Mouse (Mus musculus): ENCODE measurements around the gene Dchs2.

The Dchs2 gene

GRCm38 (mm10) chr3:83250001-83250545 is 122.3 kb downstream of the Dchs2 start:
- no peak for DNase-seq (ENCODE audit: low read depth, low spot score)

- no peak for DNase-seq (ENCODE audit: low read depth, low spot score)
Measured at GRCm38 (mm10) chr3:83251899-83252298, 124.2 kb downstream of the Dchs2 start.

GRCm38 (mm10) chr3:83259421-83259820 is 131.7 kb downstream of the Dchs2 start:
- DNase-seq (ENCODE audit: low read depth, low spot score): no peak

- DNase-seq (ENCODE audit: low read depth, low spot score): no peak
Measured at GRCm38 (mm10) chr3:83266009-83266408, 138.3 kb downstream of the Dchs2 start.

GRCm38 (mm10) chr3:83270228-83270627 is 142.5 kb downstream of the Dchs2 start:
- DNase-seq (ENCODE audit: low read depth, low spot score): no peak

- no peak for DNase-seq (ENCODE audit: low read depth, low spot score)
Measured at GRCm38 (mm10) chr3:83270982-83271381, 143.2 kb downstream of the Dchs2 start.

GRCm38 (mm10) chr3:83273555-83274244 is 146.0 kb downstream of the Dchs2 start:
- peak; percentile 56 for DNase-seq (ENCODE audit: low read depth, low spot score)

- DNase-seq (ENCODE audit: low read depth, low spot score): no peak
Measured at GRCm38 (mm10) chr3:83275703-83276102, 148.0 kb downstream of the Dchs2 start.

- DNase-seq (ENCODE audit: low read depth, low spot score): no peak
Measured at GRCm38 (mm10) chr3:83283882-83284281, 156.1 kb downstream of the Dchs2 start.

GRCm38 (mm10) chr3:83286975-83287405 is 159.2 kb downstream of the Dchs2 start:
- peak; percentile 74 for DNase-seq (ENCODE audit: low read depth, low spot score)

- no peak for DNase-seq (ENCODE audit: low read depth, low spot score)
Measured at GRCm38 (mm10) chr3:83288118-83288840, 160.5 kb downstream of the Dchs2 start.

GRCm38 (mm10) chr3:83290482-83290881 is 162.7 kb downstream of the Dchs2 start:
- no peak for DNase-seq (ENCODE audit: low read depth, low spot score)

GRCm38 (mm10) chr3:83290953-83291352 is 163.2 kb downstream of the Dchs2 start:
- no peak for DNase-seq (ENCODE audit: low read depth, low spot score)

GRCm38 (mm10) chr3:83299783-83300382 is 172.1 kb downstream of the Dchs2 start:
- DNase-seq (ENCODE audit: low read depth, low spot score): no peak

- DNase-seq (ENCODE audit: low read depth, low spot score): no peak
Measured at GRCm38 (mm10) chr3:83303876-83304275, 176.1 kb downstream of the Dchs2 start.

- no peak for DNase-seq (ENCODE audit: low read depth, low spot score)
Measured at GRCm38 (mm10) chr3:83345928-83346327, 218.2 kb downstream of the Dchs2 start.

GRCm38 (mm10) chr3:83368500-83369068 is 240.8 kb downstream of the Dchs2 start:
- DNase-seq (ENCODE audit: low read depth, low spot score): no peak

GRCm38 (mm10) chr3:83369871-83370270 is 242.1 kb downstream of the Dchs2 start:
- DNase-seq (ENCODE audit: low read depth, low spot score): no peak

GRCm38 (mm10) chr3:83374333-83374732 is 246.6 kb downstream of the Dchs2 start:
- no peak for DNase-seq (ENCODE audit: low read depth, low spot score)

- no peak for DNase-seq (ENCODE audit: low read depth, low spot score)
Measured at GRCm38 (mm10) chr3:83376834-83377233, 249.1 kb downstream of the Dchs2 start.

Data from brain, embryonic 18.5 days (tissue).